Mouse (Mus musculus) E14TG2a.4 (cell line): ENCODE measurements at regions not wholly inside any gene's neighbourhood (a gene's known extent, or its start where the extent isn't known, plus 50 kb on each side); places are given as distances from the start of the nearest gene placed in this dataset.

Experiments
- CTCF ChIP-seq: conservative IDR thresholded peaks from 2 replicates; pipeline ENCODE4 v1.5.1; 2014; ENCODE audit warnings: low read length
- NANOG ChIP-seq: IDR thresholded peaks from 2 replicates; pipeline ENCODE4 v1.6.1; 2014; ENCODE audit warnings: borderline replicate concordance, low read length, mixed read lengths
- POU5F1 ChIP-seq: IDR thresholded peaks from 2 replicates; pipeline ENCODE4 v1.6.1; 2014; ENCODE audit warnings: low read length, borderline replicate concordance

- no peak for TF ChIP-seq CTCF
- TF ChIP-seq POU5F1, result no peak
- TF ChIP-seq NANOG, result no peak
Measured at GRCm38 (mm10) chr4:9770372-9771102, 1103.8 kb upstream of the 2610301B20Rik start.
